Mouse (Mus musculus): Measurements from ENCODE around the gene Pcmt1. TPM values are rescaled to one million over a fixed set of nuclear protein-coding genes. Genes with fewer than 3 reads are reported as not detected.

Gene Pcmt1
- polyA plus RNA-seq, 1 experiment from 2014 or later: 209 TPM

- Histone ChIP-seq H3K9ac (ENCODE audit: low read depth, low read length) (peak within 1 kb of the TSS; percentile 92), H3K9me3 (ENCODE audit: control insufficient read depth, low read length) (no peaks in the 10 kb centered on the region), H3K27ac (ENCODE audit: low read depth, low read length) (peak within 1 kb of the TSS; percentile 87), H3K4me1 (ENCODE audit: control insufficient read depth, insufficient read depth, low read depth, low read length) (peaks cover 17% of the 10 kb centered on the region), H3K4me3 (ENCODE audit: low read length) (peak within 1 kb of the TSS; percentile 96), H3K27me3 (replicated peaks; ENCODE audit: control insufficient read depth, insufficient read depth, low read length) (no peaks in the 10 kb centered on the region), H3K4me2 (ENCODE audit: low read length) (peak within 1 kb of the TSS; percentile 97), H3K36me3 (ENCODE audit: control insufficient read depth, insufficient read depth, low read length) (no peaks in the 10 kb centered on the region)
- peak; percentile 97 for ATAC-seq
- WGBS: 0% methylated on average over 39 of the region's 76 CpGs
Measured at GRCm38 (mm10) chr10:7589592-7590233, 91.2 kb downstream of the Pcmt1 start, which contains the start of gene Lrp11. TSS of gene Lrp11 (plus strand) at chr10:7589800.

GRCm38 (mm10) chr10:7586771-7587170 lies 94.2 kb downstream of the Pcmt1 start:
- Histone ChIP-seq H3K9ac (ENCODE audit: low read depth, low read length) (no peak overlapping the region), H3K4me1 (ENCODE audit: control insufficient read depth, insufficient read depth, low read depth, low read length) (peaks cover 12% of the 10 kb centered on the region), H3K4me2 (ENCODE audit: low read length) (no peak overlapping the region), H3K4me3 (ENCODE audit: low read length) (no peak overlapping the region), H3K27me3 (replicated peaks; ENCODE audit: control insufficient read depth, insufficient read depth, low read length) (no peaks in the 10 kb centered on the region), H3K27ac (ENCODE audit: low read depth, low read length) (no peak overlapping the region), H3K9me3 (ENCODE audit: control insufficient read depth, low read length) (no peaks in the 10 kb centered on the region), H3K36me3 (ENCODE audit: control insufficient read depth, insufficient read depth, low read length) (no peaks in the 10 kb centered on the region)
- WGBS: 76% methylated on average over 2 of the region's 2 CpGs
- ATAC-seq: no peak

- Histone ChIP-seq H3K4me2 (ENCODE audit: low read length) (no peak overlapping the region), H3K27me3 (replicated peaks; ENCODE audit: control insufficient read depth, insufficient read depth, low read length) (no peaks in the 10 kb centered on the region), H3K4me1 (ENCODE audit: control insufficient read depth, insufficient read depth, low read depth, low read length) (no peaks in the 10 kb centered on the region), H3K4me3 (ENCODE audit: low read length) (no peak overlapping the region), H3K27ac (ENCODE audit: low read depth, low read length) (no peak overlapping the region), H3K9me3 (ENCODE audit: control insufficient read depth, low read length) (no peaks in the 10 kb centered on the region), H3K9ac (ENCODE audit: low read depth, low read length) (no peak overlapping the region), H3K36me3 (ENCODE audit: control insufficient read depth, insufficient read depth, low read length) (no peaks in the 10 kb centered on the region)
- WGBS: 45% methylated on average over 7 of the region's 7 CpGs
- ATAC-seq: peak; percentile 31
Measured at GRCm38 (mm10) chr10:7582891-7583557, 97.9 kb downstream of the Pcmt1 start.

GRCm38 (mm10) chr10:7582157-7582890 lies 98.6 kb downstream of the Pcmt1 start:
- 33% methylated on average over 11 of the region's 11 CpGs for WGBS
- H3K36me3 ChIP-seq (ENCODE audit: control insufficient read depth, insufficient read depth, low read length): no peaks in the 10 kb centered on the region
- peak; percentile 87 for ATAC-seq
- no peak overlapping the region; the same call in 1 of the 2 replicates for H3K9ac ChIP-seq (ENCODE audit: low read depth, low read length)
- H3K4me1 ChIP-seq (ENCODE audit: control insufficient read depth, insufficient read depth, low read depth, low read length): no peaks in the 10 kb centered on the region
- H3K27ac ChIP-seq (ENCODE audit: low read depth, low read length): no peak overlapping the region
- no peak overlapping the region for H3K4me3 ChIP-seq (ENCODE audit: low read length)
- H3K9me3 ChIP-seq (ENCODE audit: control insufficient read depth, low read length): no peaks in the 10 kb centered on the region
- no peak overlapping the region for H3K4me2 ChIP-seq (ENCODE audit: low read length)
- H3K27me3 ChIP-seq (replicated peaks; ENCODE audit: control insufficient read depth, insufficient read depth, low read length): no peaks in the 10 kb centered on the region

GRCm38 (mm10) chr10:7581401-7581800 lies 99.5 kb downstream of the Pcmt1 start:
- Histone ChIP-seq H3K4me1 (ENCODE audit: control insufficient read depth, insufficient read depth, low read depth, low read length) (no peaks in the 10 kb centered on the region), H3K27me3 (replicated peaks; ENCODE audit: control insufficient read depth, insufficient read depth, low read length) (no peaks in the 10 kb centered on the region), H3K27ac (ENCODE audit: low read depth, low read length) (no peak overlapping the region), H3K9me3 (ENCODE audit: control insufficient read depth, low read length) (no peaks in the 10 kb centered on the region), H3K9ac (ENCODE audit: low read depth, low read length) (no peak overlapping the region), H3K4me3 (ENCODE audit: low read length) (no peak overlapping the region), H3K4me2 (ENCODE audit: low read length) (no peak overlapping the region), H3K36me3 (ENCODE audit: control insufficient read depth, insufficient read depth, low read length) (no peaks in the 10 kb centered on the region)
- no peak for ATAC-seq
- WGBS: 88% methylated on average over 2 of the region's 2 CpGs

Other genes starting within 250 kb of the Pcmt1 start
- 0.31 and 1.6 TPM in 2 replicates for gene Ulbp1, start 207.5 kb downstream of the Pcmt1 start, polyA plus RNA-seq (2015; fragmentation: Nextera tagmentation; extraction: Ambion mirVana)
- 41.3 TPM in 2 replicates for gene Lrp11, start 91.3 kb downstream of the Pcmt1 start, polyA plus RNA-seq (2015; fragmentation: Nextera tagmentation; extraction: Ambion mirVana)
- 30.3 and 30.5 TPM in 2 replicates for gene Nup43, start 13.6 kb downstream of the Pcmt1 start, polyA plus RNA-seq (2015; fragmentation: Nextera tagmentation; extraction: Ambion mirVana)
- gene Lats1, start 78 bp upstream of the Pcmt1 start, polyA plus RNA-seq (2015; fragmentation: Nextera tagmentation; extraction: Ambion mirVana): 7.6 and 9.2 TPM in 2 replicates
- gene Katna1, start 44.9 kb upstream of the Pcmt1 start, polyA plus RNA-seq (2015; fragmentation: Nextera tagmentation; extraction: Ambion mirVana): 26.2 and 26.6 TPM in 2 replicates
- 57.2 and 57.5 TPM in 2 replicates for gene Ginm1, start 111.7 kb upstream of the Pcmt1 start, polyA plus RNA-seq (2015; fragmentation: Nextera tagmentation; extraction: Ambion mirVana)
- 42.8 and 46.8 TPM in 2 replicates for gene Ppil4, start 111.8 kb upstream of the Pcmt1 start, polyA plus RNA-seq (2015; fragmentation: Nextera tagmentation; extraction: Ambion mirVana)
- 0.15 and 0.21 TPM in 2 replicates for gene Zc3h12d, start 151.3 kb upstream of the Pcmt1 start, polyA plus RNA-seq (2015; fragmentation: Nextera tagmentation; extraction: Ambion mirVana)

Measured in hindbrain, embryonic 16.5 days (tissue).